Mouse (Mus musculus) brain, embryonic 14.5 days (tissue): ENCODE data around the gene Sap30l. TPM values are rescaled to one million over a fixed set of nuclear protein-coding genes. Genes with fewer than 3 reads are reported as not detected.
A peak's percentile ranks its signal among the peaks of the same experiment; 100 is the strongest.

Source experiments
- DNase-seq: peaks from one replicate; pipeline ENCODE4 v3.0.0-alpha.2; 2011; ENCODE audit warnings: low read depth
- CTCF ChIP-seq: fragments of 200-500 bp; IDR thresholded peaks from 2 replicates; pipeline ENCODE4 v1.5.1; 2012; ENCODE audit warnings: inconsistent platforms, mild to moderate bottlenecking, moderate library complexity, borderline replicate concordance; ENCODE audit not compliant: insufficient read depth, insufficient read length; ENCODE audit errors: extremely low read depth
- POLR2A ChIP-seq: fragments of 200-500 bp; IDR thresholded peaks from 2 replicates; pipeline ENCODE4 v1.6.1; 2012; ENCODE audit warnings: mild to moderate bottlenecking, inconsistent platforms, borderline replicate concordance; ENCODE audit not compliant: poor library complexity, insufficient read depth, insufficient read length, severe bottlenecking; ENCODE audit errors: extremely low read depth
- polyA plus RNA-seq: library from polyadenylated mRNA; depleted of rRNA; stranded (reverse); fragments of >200 nt; gene quantifications from 2 replicates; pipeline ENCODE4 v1.2.3, GENCODE M21; 2012; rRNA removed

The Sap30l gene
- 29.3 and 30.9 TPM in 2 replicates for polyA plus RNA-seq

DNA sequence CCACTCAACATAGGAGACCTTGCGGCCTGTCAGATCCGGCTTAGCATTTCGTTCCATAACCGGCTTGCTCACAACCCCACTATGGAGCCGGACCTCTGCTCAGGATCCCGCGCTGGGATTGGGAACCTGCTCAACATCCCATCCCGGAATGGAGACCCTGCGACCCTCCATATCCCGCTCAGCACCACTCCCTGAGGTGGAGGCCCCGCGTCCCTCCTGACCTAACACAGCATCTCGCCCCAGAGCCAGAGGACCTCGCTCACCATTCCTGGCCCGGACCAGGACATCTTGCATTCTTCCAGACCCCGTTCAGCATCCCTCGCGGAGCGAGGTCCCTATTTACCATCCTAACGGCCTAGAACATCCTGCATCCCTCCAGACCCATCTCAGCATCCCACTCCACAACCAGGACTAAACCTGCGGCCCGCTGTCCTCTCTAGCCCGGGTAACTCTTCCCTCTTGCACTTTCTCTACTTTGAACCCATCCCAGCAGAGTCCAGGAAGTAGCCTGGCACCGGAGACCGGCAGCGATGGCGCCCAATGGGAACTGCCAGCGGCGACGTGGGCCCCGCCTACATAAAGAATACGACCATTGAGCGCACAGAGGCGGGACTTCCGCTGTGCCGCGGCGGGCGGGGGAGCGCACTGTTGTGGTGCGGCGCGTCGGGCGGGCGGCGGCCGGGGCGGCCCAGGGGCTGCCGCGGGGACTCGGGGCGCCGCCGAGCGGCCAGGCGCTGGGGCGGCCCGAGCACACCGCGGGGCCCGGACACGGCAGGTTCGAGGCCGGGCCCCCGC lies at the start of gene Sap30l:
Gene Sap30l (plus strand): TSS at position 667 of the 795 bp plus-strand sequence.
- no peak for TF ChIP-seq CTCF
- peak; percentile 66; the same call in 1 of the 2 replicates for TF ChIP-seq POLR2A
- peak; percentile 97 for DNase-seq

DNA sequence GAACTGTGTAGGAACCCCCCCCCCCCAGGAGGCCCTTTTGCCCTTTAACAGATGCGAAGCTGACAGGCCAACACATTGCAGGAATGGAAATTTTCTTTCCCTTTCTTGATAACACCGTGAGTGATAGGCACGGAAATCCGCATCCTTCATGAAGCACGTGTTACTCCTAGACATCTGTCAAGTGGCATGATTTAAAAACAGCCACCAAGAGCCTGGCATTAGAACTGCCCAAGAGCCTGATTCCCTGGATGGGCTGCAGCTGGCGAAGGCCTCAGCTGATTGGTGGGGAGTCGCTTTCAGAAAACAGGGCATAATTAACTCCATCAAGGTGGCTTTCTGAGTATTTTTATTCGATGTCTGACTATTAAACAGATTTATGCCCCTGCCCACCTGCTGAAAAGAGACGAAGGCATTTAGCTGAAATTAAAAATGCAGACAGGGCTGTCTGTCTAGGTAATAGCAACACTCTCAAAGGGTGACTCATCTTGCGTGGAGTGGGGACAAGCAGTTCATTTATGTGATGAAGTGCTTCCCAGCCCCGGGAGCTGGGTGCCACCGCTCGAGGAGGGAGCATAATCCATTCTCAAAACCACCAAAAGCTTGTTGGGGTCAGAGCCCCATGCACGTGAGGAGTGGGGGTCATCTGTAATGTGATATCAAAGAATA lies 47.8 kb upstream of the Sap30l start:
- TF ChIP-seq POLR2A: no peak
- TF ChIP-seq CTCF: no peak
- DNase-seq: peak; percentile 81

DNA sequence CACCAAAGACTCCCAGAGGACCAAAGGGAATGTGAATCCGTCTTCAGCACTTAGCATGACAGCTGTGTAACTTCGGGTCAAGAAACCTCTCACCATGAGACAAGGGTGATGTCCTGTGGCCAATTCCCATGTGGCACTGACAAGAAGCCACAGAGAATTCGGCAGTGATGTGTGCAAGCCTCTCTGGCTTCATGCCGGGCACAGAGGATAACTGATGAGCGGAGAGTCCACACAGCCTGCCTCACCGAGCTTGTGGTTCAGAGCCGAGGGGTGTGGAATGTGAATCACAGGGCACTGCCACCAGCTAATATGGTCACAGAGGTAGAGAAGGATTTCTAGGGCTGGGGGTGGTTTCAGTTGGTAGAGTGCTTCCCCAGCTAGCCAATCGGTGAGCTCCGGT lies 42.8 kb upstream of the Sap30l start:
- DNase-seq: no peak
- no peak for TF ChIP-seq POLR2A
- no peak for TF ChIP-seq CTCF

DNA sequence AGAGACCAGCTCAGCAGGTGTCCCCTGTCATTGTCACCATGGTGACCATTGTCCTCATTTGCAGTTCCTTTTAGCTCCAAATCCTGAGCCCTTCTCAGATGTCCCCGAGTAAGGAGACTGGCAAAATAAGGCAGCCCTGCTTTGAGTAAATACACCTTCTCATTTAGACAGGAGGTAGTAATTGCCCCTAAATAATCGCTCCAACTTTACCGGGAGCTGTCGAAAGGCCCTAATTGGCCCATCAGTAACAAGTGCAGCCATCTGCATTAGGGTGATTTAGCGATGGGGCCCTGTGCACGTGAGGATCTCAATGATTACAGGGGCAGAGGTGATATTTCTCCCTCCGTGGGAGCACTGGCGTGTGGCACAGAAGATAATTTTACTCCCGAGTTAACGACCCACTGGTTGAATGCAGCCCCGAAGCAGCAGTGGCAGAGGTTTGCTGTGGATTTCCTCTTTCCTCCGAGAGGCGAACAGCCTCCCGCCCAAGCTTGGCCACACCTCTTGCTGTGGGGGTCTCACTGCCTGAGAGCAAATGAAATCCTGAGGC lies 40.9 kb upstream of the Sap30l start:
- TF ChIP-seq POLR2A: no peak
- no peak for TF ChIP-seq CTCF
- peak; percentile 81 for DNase-seq

DNA sequence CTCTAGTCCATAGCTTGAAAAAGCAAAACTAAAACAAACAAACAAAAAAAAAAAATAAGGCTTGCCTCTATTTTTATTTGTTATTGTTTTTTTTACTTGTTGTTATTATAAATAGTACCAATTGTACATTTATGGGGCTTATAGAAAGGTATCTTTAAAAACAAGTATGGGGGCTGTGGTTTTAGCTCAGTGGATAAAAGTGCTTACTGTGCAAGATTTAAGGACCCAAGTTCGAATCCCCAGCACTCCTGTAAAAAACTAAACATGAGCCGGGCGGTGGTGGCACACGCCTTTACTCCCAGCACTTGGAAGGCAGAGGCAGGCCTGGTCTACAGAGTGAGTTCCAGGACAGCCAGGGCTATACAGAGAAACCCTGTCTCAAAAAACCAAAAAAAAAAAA lies 40.1 kb upstream of the Sap30l start:
- no peak for TF ChIP-seq CTCF
- TF ChIP-seq POLR2A: no peak
- no peak for DNase-seq

DNA sequence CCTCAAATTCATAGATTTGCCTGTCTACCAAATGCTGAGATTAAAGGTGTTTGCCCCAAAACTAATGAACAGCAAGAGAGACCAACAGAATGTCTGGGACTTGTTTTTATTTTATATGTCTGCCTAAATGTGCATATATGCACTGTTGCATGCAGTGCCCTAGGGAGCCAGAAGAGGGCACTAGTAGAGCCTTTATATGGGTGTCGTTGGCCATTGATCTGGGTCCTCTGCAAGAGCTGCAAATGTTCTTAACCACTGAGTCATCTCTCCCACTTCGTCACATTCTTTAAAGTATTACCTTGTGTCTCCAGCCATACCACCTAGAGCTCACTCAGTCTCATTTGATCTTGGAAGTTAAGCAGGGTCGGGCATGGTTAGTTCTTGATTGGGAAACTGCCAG lies 37.3 kb upstream of the Sap30l start:
- DNase-seq: no peak
- TF ChIP-seq POLR2A (no peak), CTCF (peak; percentile 34; the same call in 1 of the 2 replicates)

DNA sequence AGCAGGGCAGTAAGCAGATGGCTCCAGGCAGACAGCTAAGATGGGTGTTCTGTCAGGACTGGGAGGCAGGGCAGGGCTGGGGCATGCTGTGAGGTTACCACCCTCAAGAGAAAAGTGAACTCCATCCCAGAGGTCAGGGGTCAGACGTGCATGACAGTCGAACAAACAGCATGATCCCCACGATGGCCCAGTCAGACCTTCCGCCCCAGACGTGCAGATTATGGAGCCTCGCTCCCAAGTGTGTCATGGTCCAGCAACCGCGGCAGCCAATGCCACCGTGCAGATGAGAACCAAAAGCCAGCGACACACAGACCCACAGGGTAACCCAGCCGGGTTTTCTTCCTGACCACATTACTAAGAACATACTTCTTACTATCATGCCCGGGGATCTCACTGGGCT lies 34.8 kb upstream of the Sap30l start:
- no peak for DNase-seq
- TF ChIP-seq POLR2A: no peak
- no peak for TF ChIP-seq CTCF

DNA sequence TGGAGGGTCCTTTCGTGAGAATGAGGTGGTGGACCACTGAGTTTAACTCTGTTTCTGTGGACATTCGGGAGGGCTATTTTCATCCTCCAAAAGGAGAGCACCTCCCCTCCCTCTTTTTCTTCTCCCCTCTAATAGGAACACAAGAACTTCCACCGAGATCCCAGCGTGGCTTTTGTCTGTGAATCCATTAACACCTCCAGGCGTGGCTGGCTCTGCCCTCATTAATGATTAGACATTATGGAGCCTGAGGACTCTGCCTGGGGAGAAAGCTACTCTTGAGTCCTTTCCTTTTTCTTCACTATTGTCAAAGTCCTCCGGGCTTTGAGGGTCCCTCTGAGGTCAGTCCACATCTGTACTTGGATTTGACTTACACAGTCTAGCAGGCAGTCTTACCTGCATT lies 34.3 kb upstream of the Sap30l start:
- TF ChIP-seq CTCF: no peak
- no peak for TF ChIP-seq POLR2A
- no peak for DNase-seq

DNA sequence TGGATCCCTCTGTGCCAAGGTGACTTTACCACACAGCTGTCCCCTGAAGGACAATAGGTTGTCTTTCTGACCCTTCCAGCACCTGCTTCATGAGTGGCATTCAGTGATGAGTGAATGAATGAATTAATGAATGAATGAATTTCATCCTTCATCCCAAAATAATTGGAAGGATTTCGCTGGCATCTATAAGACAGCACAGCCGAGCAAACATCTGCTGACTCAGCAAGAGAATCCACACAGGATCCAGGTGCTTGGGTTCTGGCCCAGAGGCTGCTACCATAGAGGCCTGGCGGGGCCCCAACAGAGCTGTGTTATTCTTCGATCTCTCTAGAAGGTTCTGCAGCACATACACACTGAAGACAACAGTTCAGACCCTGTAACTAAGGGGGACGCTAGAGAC lies 30.7 kb upstream of the Sap30l start:
- no peak for DNase-seq
- TF ChIP-seq POLR2A: no peak
- no peak for TF ChIP-seq CTCF

DNA sequence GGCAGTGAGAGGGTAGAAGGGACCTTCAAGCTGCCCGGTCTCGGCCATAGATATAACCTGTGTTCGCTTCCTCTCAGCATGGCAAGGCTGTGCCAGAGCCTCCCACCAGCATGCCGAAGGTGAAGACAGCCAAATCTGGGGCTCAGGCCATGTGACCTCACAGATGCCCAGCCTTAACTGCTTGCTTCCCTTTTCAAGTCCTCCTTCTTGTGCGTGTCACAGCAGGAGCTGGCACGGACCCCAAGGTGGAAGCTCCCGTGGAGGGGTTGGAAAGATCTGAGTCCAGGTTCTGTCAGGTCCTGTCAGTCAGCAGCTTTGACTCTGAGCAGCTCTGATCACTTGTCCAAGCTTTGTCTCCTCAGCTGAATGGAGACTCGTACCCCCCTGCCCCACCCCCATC lies 29.8 kb upstream of the Sap30l start:
- no peak for DNase-seq
- TF ChIP-seq POLR2A (no peak), CTCF (no peak)

DNA sequence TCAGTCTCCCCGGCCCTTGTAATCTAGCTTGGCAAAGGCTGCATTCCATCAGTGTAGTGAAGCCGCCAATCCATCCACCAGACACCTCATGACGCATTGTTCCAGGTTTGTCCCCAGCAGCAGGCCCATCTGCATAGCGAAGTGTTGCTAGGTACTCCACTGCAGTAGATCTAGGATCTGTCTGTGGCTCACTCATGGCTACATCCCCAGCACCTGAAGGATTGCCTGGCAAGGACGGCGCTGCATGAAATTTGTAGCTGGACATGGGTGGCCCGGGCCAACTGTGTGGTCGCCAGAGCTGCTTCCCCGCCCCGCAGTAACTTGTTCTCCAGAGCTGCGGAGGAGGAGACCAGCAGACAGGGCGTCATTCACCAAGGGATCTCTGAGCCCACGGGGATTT lies 28.0 kb upstream of the Sap30l start:
- no peak for TF ChIP-seq POLR2A
- no peak for TF ChIP-seq CTCF
- no peak for DNase-seq

DNA sequence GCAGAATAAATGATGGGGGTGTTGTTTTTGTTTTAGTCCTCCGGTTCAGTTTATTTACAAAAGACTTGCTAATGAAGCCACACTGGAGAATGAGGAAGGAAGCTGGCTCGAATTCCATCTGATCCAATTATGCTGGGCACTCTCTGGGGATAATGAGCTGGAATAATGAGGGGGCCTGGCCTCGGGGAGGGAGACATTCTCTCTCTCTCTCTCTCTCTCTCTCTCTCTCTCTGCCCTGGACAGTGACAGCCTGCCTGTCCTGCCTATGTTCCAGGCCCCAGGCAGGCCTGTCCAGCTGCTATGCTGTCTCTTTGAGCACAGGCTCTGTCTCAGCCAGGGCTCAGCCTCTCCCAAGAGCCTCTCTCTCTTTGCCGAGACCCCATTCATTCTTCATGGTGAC lies 27.5 kb upstream of the Sap30l start:
- peak; percentile 92 for DNase-seq
- TF ChIP-seq CTCF: no peak
- no peak for TF ChIP-seq POLR2A

DNA sequence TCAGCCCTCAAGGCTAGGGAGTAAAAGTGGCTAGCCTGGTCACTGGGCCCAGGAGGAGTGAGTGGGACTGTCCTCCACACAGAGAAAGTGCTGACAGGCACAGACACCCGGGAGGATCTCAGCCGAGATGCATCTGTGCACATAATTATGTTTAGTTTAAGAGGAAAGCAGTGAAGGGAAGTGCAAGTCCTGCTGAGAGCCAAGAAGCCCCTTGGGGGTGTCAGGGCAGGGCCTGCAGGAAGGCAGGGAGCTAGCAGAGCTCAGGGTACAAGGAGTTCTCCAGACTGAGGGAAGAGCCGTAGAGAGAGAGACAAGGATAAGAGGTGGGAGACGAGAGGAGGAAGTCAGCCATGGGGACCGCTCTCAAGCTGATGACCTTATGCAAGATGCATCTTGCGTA lies 25.6 kb upstream of the Sap30l start:
- no peak for DNase-seq
- TF ChIP-seq POLR2A (no peak), CTCF (no peak)
